Mouse (Mus musculus): ENCODE data around the gene Trib2. TPM values are rescaled to one million over a fixed set of nuclear protein-coding genes. Genes with fewer than 3 reads are reported as not detected.

The Trib2 gene
- polyA plus RNA-seq, 1 experiment: 2.5 TPM

- H3K27ac ChIP-seq (ENCODE audit: insufficient read depth, low read depth, low read length): no peak overlapping the region
- H3K4me3 ChIP-seq (ENCODE audit: low read depth, low read length): no peak overlapping the region
- TF ChIP-seq POLR2A (IDR thresholded peaks at IDR 0.05; ENCODE audit: low read depth, low read length): no peak
- TF ChIP-seq CTCF (IDR thresholded peaks at IDR 0.05; ENCODE audit: extremely low read depth, insufficient read length, insufficient replicate concordance, low read depth, low read length): no peak
- H3K36me3 ChIP-seq (ENCODE audit: control insufficient read depth, insufficient read depth, low read length): no peaks in the 10 kb centered on the region
- H3K27me3 ChIP-seq (ENCODE audit: control insufficient read depth, insufficient read depth, low read length): no peaks in the 10 kb centered on the region
- 93% methylated on average over 4 of the region's 4 CpGs for WGBS
- H3K4me1 ChIP-seq (ENCODE audit: control insufficient read depth, insufficient read depth, insufficient read length, low read length): no peaks in the 10 kb centered on the region
Observed at GRCm38 (mm10) chr12:15848391-15848790, 31.7 kb upstream of the Trib2 start.

- no peak overlapping the region for H3K4me3 ChIP-seq (ENCODE audit: low read depth, low read length)
- H3K27me3 ChIP-seq (ENCODE audit: control insufficient read depth, insufficient read depth, low read length): no peaks in the 10 kb centered on the region
- no peaks in the 10 kb centered on the region for H3K4me1 ChIP-seq (ENCODE audit: control insufficient read depth, insufficient read depth, insufficient read length, low read length)
- WGBS: 66% methylated on average over 3 of the region's 3 CpGs
- no peak overlapping the region for H3K27ac ChIP-seq (ENCODE audit: insufficient read depth, low read depth, low read length)
- H3K36me3 ChIP-seq (ENCODE audit: control insufficient read depth, insufficient read depth, low read length): no peaks in the 10 kb centered on the region
- TF ChIP-seq POLR2A (IDR thresholded peaks at IDR 0.05; ENCODE audit: low read depth, low read length) (no peak), CTCF (IDR thresholded peaks at IDR 0.05; ENCODE audit: extremely low read depth, insufficient read length, insufficient replicate concordance, low read depth, low read length) (no peak)
Observed at GRCm38 (mm10) chr12:15844701-15845100, 28.0 kb upstream of the Trib2 start.

DNA sequence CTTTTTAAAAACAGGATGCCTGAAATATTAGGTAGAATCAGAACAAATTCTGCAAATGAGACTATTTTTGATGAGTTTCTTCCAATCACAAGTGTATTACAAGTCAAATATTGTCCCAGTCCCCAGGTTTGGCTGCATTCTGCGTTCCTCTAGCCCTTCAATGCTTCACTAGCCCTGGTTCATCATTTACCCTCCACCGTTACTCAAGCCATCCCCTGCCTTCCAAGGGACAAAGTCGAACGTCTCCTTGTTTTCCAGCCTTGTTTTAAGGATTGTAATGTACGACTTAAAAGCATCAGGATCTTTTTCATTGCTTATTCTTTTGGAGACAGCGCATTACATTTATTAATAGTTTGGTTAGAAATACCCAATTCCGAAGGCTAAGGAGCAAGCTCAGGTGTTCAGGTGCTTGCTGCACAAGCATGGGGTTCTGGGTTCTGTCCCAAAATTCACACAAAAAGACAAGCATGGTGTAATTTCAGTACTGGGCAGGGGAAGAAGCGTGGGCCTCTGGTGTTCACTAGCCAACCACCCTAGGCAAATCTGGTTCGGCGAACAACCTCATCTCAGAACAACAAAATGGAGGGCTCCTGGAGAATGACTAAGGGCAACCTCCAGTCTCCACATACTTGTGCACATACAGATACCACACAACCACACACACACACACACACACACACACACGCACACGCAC lies 24.3 kb upstream of the Trib2 start:
- WGBS: 84% methylated on average over 12 of the region's 12 CpGs

GRCm38 (mm10) chr12:15838201-15838600 lies 21.5 kb upstream of the Trib2 start:
- H3K27me3 ChIP-seq (ENCODE audit: control insufficient read depth, insufficient read depth, low read length): no peaks in the 10 kb centered on the region
- WGBS: 85% methylated on average over 2 of the region's 2 CpGs
- no peaks in the 10 kb centered on the region for H3K36me3 ChIP-seq (ENCODE audit: control insufficient read depth, insufficient read depth, low read length)
- no peak overlapping the region for H3K4me3 ChIP-seq (ENCODE audit: low read depth, low read length)
- no peak for TF ChIP-seq CTCF (IDR thresholded peaks at IDR 0.05; ENCODE audit: extremely low read depth, insufficient read length, insufficient replicate concordance, low read depth, low read length)
- no peak for TF ChIP-seq POLR2A (IDR thresholded peaks at IDR 0.05; ENCODE audit: low read depth, low read length)
- H3K4me1 ChIP-seq (ENCODE audit: control insufficient read depth, insufficient read depth, insufficient read length, low read length): no peaks in the 10 kb centered on the region
- no peak overlapping the region for H3K27ac ChIP-seq (ENCODE audit: insufficient read depth, low read depth, low read length)

More for the DNA sequence above, 24.3 kb upstream of the Trib2 start:
- Histone ChIP-seq H3K4me1 (ENCODE audit: control insufficient read depth, insufficient read depth, insufficient read length, low read length) (no peaks in the 10 kb centered on the region), H3K36me3 (ENCODE audit: control insufficient read depth, insufficient read depth, low read length) (no peaks in the 10 kb centered on the region), H3K27me3 (ENCODE audit: control insufficient read depth, insufficient read depth, low read length) (no peaks in the 10 kb centered on the region), H3K4me3 (ENCODE audit: low read depth, low read length) (no peak overlapping the region), H3K27ac (ENCODE audit: insufficient read depth, low read depth, low read length) (no peak overlapping the region)
- TF ChIP-seq POLR2A (IDR thresholded peaks at IDR 0.05; ENCODE audit: low read depth, low read length): no peak
- TF ChIP-seq CTCF (IDR thresholded peaks at IDR 0.05; ENCODE audit: extremely low read depth, insufficient read length, insufficient replicate concordance, low read depth, low read length): no peak

DNA sequence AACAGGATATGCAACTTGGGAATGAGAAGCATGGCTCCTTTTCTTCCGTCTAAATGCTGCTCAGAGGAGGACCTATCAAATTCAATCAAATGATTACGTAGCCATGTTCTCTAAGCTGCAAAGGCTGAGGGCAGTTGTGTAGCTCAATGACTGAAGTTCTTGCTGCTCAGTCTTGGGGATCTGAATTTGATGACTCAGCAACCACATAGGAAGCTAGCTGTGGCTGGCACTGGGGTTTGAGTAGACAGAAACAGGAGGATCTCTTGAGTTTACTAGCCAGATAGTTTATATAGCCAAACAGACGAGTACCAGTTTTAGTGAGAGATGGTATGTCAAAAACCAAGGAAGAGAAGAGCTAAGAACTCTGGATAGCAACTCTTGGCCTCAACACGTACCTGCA lies 20.8 kb upstream of the Trib2 start:
- TF ChIP-seq POLR2A (IDR thresholded peaks at IDR 0.05; ENCODE audit: low read depth, low read length): no peak
- TF ChIP-seq CTCF (IDR thresholded peaks at IDR 0.05; ENCODE audit: extremely low read depth, insufficient read length, insufficient replicate concordance, low read depth, low read length): no peak
- H3K4me3 ChIP-seq (ENCODE audit: low read depth, low read length): no peak overlapping the region
- H3K4me1 ChIP-seq (ENCODE audit: control insufficient read depth, insufficient read depth, insufficient read length, low read length): no peaks in the 10 kb centered on the region
- H3K36me3 ChIP-seq (ENCODE audit: control insufficient read depth, insufficient read depth, low read length): no peaks in the 10 kb centered on the region
- WGBS: 83% methylated on average over 4 of the region's 4 CpGs
- H3K27me3 ChIP-seq (ENCODE audit: control insufficient read depth, insufficient read depth, low read length): no peaks in the 10 kb centered on the region
- no peak overlapping the region for H3K27ac ChIP-seq (ENCODE audit: insufficient read depth, low read depth, low read length)

GRCm38 (mm10) chr12:15832674-15833052 lies 15.9 kb upstream of the Trib2 start:
- WGBS: 91% methylated on average over 7 of the region's 7 CpGs
- TF ChIP-seq POLR2A (IDR thresholded peaks at IDR 0.05; ENCODE audit: low read depth, low read length) (no peak), CTCF (IDR thresholded peaks at IDR 0.05; ENCODE audit: extremely low read depth, insufficient read length, insufficient replicate concordance, low read depth, low read length) (no peak)
- Histone ChIP-seq H3K4me1 (ENCODE audit: control insufficient read depth, insufficient read depth, insufficient read length, low read length) (no peaks in the 10 kb centered on the region), H3K4me3 (ENCODE audit: low read depth, low read length) (no peak overlapping the region), H3K36me3 (ENCODE audit: control insufficient read depth, insufficient read depth, low read length) (no peaks in the 10 kb centered on the region), H3K27me3 (ENCODE audit: control insufficient read depth, insufficient read depth, low read length) (no peaks in the 10 kb centered on the region), H3K27ac (ENCODE audit: insufficient read depth, low read depth, low read length) (no peak overlapping the region)

GRCm38 (mm10) chr12:15831941-15832673 lies 15.4 kb upstream of the Trib2 start:
- no peaks in the 10 kb centered on the region for H3K4me1 ChIP-seq (ENCODE audit: control insufficient read depth, insufficient read depth, insufficient read length, low read length)
- TF ChIP-seq POLR2A (IDR thresholded peaks at IDR 0.05; ENCODE audit: low read depth, low read length) (no peak), CTCF (IDR thresholded peaks at IDR 0.05; ENCODE audit: extremely low read depth, insufficient read length, insufficient replicate concordance, low read depth, low read length) (no peak)
- WGBS: 88% methylated on average over 3 of the region's 3 CpGs
- H3K27ac ChIP-seq (ENCODE audit: insufficient read depth, low read depth, low read length): no peak overlapping the region
- H3K27me3 ChIP-seq (ENCODE audit: control insufficient read depth, insufficient read depth, low read length): no peaks in the 10 kb centered on the region
- no peaks in the 10 kb centered on the region for H3K36me3 ChIP-seq (ENCODE audit: control insufficient read depth, insufficient read depth, low read length)
- H3K4me3 ChIP-seq (ENCODE audit: low read depth, low read length): no peak overlapping the region

All from small intestine, adult 2 months (tissue).